Mouse (Mus musculus) intestine, embryonic 14.5 days (tissue): ENCODE data around the gene Rep15. TPM values are rescaled to one million over a fixed set of nuclear protein-coding genes. Genes with fewer than 3 reads are reported as not detected.
A peak's percentile ranks its signal among the peaks of the same experiment; 100 is the strongest.

Experiments
- ATAC-seq: fragments of 200-750 bp; cut with Nextera tagmentation; replicated peaks from 2 replicates; pipeline ENCODE4 v1.8.0; 2017; ENCODE audit warnings: low read depth, moderate number of reproducible peaks, moderate TSS enrichment, moderate library complexity; ENCODE audit not compliant: low FRiP score, low TSS enrichment
- DNase-seq: peaks from one replicate; pipeline ENCODE4 v3.0.0-alpha.2; 2018; ENCODE audit warnings: low spot score
- H3K27ac ChIP-seq: fragments of 300-500 bp; sonication (generic); 2 replicates; pipeline ENCODE4 v1.5.1; 2014; ENCODE audit warnings: low read depth, mild to moderate bottlenecking, control low read depth
- H3K27me3 ChIP-seq: fragments of 300-500 bp; sonication (generic); replicated peaks from 2 replicates; pipeline ENCODE4 v1.6.1; 2014; ENCODE audit warnings: low read length, control low read depth; ENCODE audit not compliant: control insufficient read depth, insufficient read depth
- H3K36me3 ChIP-seq: fragments of 300-500 bp; sonication (generic); 2 replicates; pipeline ENCODE4 v1.6.1; 2014; ENCODE audit warnings: low read length, control low read depth; ENCODE audit not compliant: control insufficient read depth, insufficient read depth
- H3K4me1 ChIP-seq: fragments of 300-500 bp; sonication (generic); replicated peaks from 2 replicates; pipeline ENCODE4 v1.6.1; 2014; ENCODE audit warnings: low read length, control low read depth, mixed read lengths; ENCODE audit not compliant: control insufficient read depth, insufficient read depth
- H3K4me2 ChIP-seq: fragments of 300-500 bp; sonication (generic); 2 replicates; pipeline ENCODE4 v1.6.1; 2014; ENCODE audit warnings: low read length
- H3K4me3 ChIP-seq: fragments of 300-500 bp; sonication (generic); 2 replicates; pipeline ENCODE4 v1.5.1; 2014; ENCODE audit warnings: low read depth, low read length, control low read depth, mixed read lengths
- H3K9ac ChIP-seq: fragments of 300-500 bp; sonication (generic); 2 replicates; pipeline ENCODE4 v1.6.1; 2014; ENCODE audit warnings: mild to moderate bottlenecking, low read length
- H3K9me3 ChIP-seq: fragments of 300-500 bp; sonication (generic); 2 replicates; pipeline ENCODE4 v1.6.1; 2016; ENCODE audit warnings: low read length, control low read depth; ENCODE audit not compliant: control insufficient read depth
- WGBS: fragments of 180-500 bp; shearing (Covaris S2); extraction: QIAGEN DNeasy Blood & Tissue Kit; methylation state at CpG from one replicate; pipeline ENCODE4 v1.1.7; 2014; 5-methylcytosine and 5-hydroxymethylcytosine counted together
- polyA plus RNA-seq: library from polyadenylated mRNA; unstranded; fragments of >200 nt; fragmentation: Nextera tagmentation; extraction: Ambion mirVana; gene quantifications from 2 replicates; pipeline ENCODE4 v1.2.1, GENCODE M21; 2014

The Rep15 gene
- polyA plus RNA-seq: 1.8 and 2.5 TPM in 2 replicates

- DNase-seq (no peak), ATAC-seq (no peak)
- no peak within 1 kb of the TSS for H3K4me3 ChIP-seq
- H3K36me3 ChIP-seq: peaks cover 38% of the 10 kb centered on the region
- WGBS: 50% methylated on average over 13 of the region's 13 CpGs
- H3K9ac ChIP-seq: no peak within 1 kb of the TSS
- no peaks in the 10 kb centered on the region for H3K27me3 ChIP-seq
- H3K4me1 ChIP-seq: no peaks in the 10 kb centered on the region
- H3K27ac ChIP-seq: no peak within 1 kb of the TSS
- no peak within 1 kb of the TSS for H3K4me2 ChIP-seq
- H3K9me3 ChIP-seq: no peaks in the 10 kb centered on the region
Measured at GRCm38 (mm10) chr6:147032303-147032925, at the start of gene Rep15. Gene Rep15, plus strand, starts transcription at chr6:147032584.

- Histone ChIP-seq H3K4me3 (no peak overlapping the region), H3K4me1 (peaks cover 12% of the 10 kb centered on the region; the same call in 1 of the 2 replicates), H3K36me3 (peaks cover 17% of the 10 kb centered on the region; the same call in 1 of the 2 replicates), H3K9ac (no peak overlapping the region), H3K4me2 (no peak overlapping the region), H3K27ac (no peak overlapping the region), H3K9me3 (no peaks in the 10 kb centered on the region), H3K27me3 (no peaks in the 10 kb centered on the region)
- 65% methylated on average over 3 of the region's 3 CpGs for WGBS
- no peak for ATAC-seq
- DNase-seq: no peak
Measured at GRCm38 (mm10) chr6:146984569-146984968, 47.8 kb upstream of the Rep15 start.

DNA sequence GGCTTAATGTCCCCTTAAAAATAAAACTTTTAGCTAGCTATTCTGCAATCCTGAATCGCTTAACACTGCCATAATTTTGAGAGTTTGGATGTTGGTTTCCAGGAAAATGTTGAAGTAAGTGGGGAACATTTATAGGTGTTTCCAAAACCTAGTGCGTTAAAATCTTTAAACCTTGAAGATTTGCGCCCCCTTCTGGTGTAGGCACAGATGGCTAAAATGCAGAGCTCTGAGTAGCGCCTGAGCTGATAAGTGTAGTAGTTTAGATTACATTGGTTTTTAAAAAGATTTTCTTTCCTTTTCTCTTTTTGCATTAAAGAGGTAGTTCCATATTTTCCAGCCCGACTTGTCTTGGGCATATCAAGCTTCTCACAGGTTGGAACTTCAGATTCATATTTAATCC is 38.1 kb upstream of the Rep15 start:
- DNase-seq: peak; percentile 69
- no peaks in the 10 kb centered on the region for H3K9me3 ChIP-seq

DNA sequence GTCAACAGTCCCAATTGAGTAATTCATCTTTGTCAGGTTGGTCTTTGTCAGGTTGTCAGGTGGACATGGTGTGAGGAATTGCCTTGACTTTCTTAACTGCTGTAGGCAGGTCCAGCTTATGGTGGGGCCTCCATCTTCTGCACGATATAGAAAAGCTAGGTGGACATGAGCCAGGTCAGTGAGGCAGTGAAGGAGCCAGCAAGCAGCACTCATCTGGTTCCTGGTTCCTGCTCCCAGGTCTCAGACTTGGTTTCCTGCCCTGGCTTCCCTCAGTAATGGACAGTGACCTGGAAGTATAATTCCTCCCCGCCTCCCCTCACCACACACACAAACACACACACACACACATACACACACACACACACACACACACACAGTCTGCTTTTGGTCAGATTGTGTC is 37.0 kb upstream of the Rep15 start:
- H3K36me3 ChIP-seq: peaks cover 35% of the 10 kb centered on the region

More for the DNA sequence above, 38.1 kb upstream of the Rep15 start:
- no peaks in the 10 kb centered on the region for H3K4me1 ChIP-seq
- 45% methylated on average over 5 of the region's 5 CpGs for WGBS
- peaks cover 29% of the 10 kb centered on the region; the same call in 1 of the 2 replicates for H3K36me3 ChIP-seq
- no peak overlapping the region for H3K9ac ChIP-seq
- H3K27ac ChIP-seq: no peak overlapping the region
- H3K27me3 ChIP-seq: no peaks in the 10 kb centered on the region
- H3K4me2 ChIP-seq: no peak overlapping the region
- no peak overlapping the region for H3K4me3 ChIP-seq
- no peak for ATAC-seq

GRCm38 (mm10) chr6:146995878-146996277 is 36.5 kb upstream of the Rep15 start:
- H3K4me3 ChIP-seq: no peak overlapping the region
- WGBS: 90% methylated on average over 6 of the region's 6 CpGs
- H3K4me1 ChIP-seq: no peaks in the 10 kb centered on the region
- peaks cover 36% of the 10 kb centered on the region for H3K36me3 ChIP-seq
- ATAC-seq: no peak
- no peak overlapping the region for H3K4me2 ChIP-seq
- no peak overlapping the region for H3K27ac ChIP-seq
- DNase-seq: no peak
- no peaks in the 10 kb centered on the region for H3K9me3 ChIP-seq
- no peaks in the 10 kb centered on the region for H3K27me3 ChIP-seq
- no peak overlapping the region for H3K9ac ChIP-seq

More for the DNA sequence above, 37.0 kb upstream of the Rep15 start:
- Histone ChIP-seq H3K4me2 (no peak overlapping the region), H3K9ac (no peak overlapping the region), H3K4me3 (no peak overlapping the region), H3K4me1 (no peaks in the 10 kb centered on the region), H3K9me3 (no peaks in the 10 kb centered on the region), H3K27me3 (no peaks in the 10 kb centered on the region), H3K27ac (no peak overlapping the region)
- no peak for ATAC-seq
- 91% methylated on average over 2 of the region's 2 CpGs for WGBS
- no peak for DNase-seq

DNA sequence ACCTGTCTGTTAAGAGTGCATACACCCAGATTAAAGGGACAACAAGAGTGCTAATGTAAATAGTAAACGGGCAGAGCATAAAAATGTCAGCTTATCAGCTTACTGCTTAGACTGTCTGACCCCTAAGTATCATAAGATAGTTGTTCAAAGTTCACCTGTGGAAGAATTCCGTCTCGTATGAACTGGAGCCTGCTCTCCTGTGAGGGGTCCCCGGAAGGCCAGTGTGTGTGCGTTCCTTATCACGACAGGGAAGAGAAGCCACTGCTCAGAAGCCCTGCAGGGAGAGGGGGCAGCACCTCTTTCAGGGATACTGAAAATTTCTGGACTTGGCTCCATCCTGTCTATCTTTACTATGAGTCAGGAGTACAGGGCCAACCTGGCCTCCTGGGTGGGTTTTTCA is 35.4 kb upstream of the Rep15 start:
- H3K27ac ChIP-seq: no peak overlapping the region
- H3K9me3 ChIP-seq: no peaks in the 10 kb centered on the region
- DNase-seq (no peak), ATAC-seq (no peak)
- no peak overlapping the region for H3K4me2 ChIP-seq
- no peaks in the 10 kb centered on the region for H3K27me3 ChIP-seq
- H3K4me3 ChIP-seq: no peak overlapping the region
- 61% methylated on average over 6 of the region's 6 CpGs for WGBS
- H3K4me1 ChIP-seq: no peaks in the 10 kb centered on the region
- H3K9ac ChIP-seq: no peak overlapping the region
- peaks cover 47% of the 10 kb centered on the region for H3K36me3 ChIP-seq

- no peaks in the 10 kb centered on the region for H3K4me1 ChIP-seq
- H3K9ac ChIP-seq: no peak overlapping the region
- H3K36me3 ChIP-seq: peaks cover 56% of the 10 kb centered on the region
- WGBS: 92% methylated on average over 4 of the region's 4 CpGs
- no peaks in the 10 kb centered on the region for H3K9me3 ChIP-seq
- no peaks in the 10 kb centered on the region for H3K27me3 ChIP-seq
- no peak overlapping the region for H3K4me2 ChIP-seq
- DNase-seq (no peak), ATAC-seq (no peak)
- no peak overlapping the region for H3K27ac ChIP-seq
- H3K4me3 ChIP-seq: no peak overlapping the region
Measured at GRCm38 (mm10) chr6:146998710-146999109, 33.7 kb upstream of the Rep15 start.

DNA sequence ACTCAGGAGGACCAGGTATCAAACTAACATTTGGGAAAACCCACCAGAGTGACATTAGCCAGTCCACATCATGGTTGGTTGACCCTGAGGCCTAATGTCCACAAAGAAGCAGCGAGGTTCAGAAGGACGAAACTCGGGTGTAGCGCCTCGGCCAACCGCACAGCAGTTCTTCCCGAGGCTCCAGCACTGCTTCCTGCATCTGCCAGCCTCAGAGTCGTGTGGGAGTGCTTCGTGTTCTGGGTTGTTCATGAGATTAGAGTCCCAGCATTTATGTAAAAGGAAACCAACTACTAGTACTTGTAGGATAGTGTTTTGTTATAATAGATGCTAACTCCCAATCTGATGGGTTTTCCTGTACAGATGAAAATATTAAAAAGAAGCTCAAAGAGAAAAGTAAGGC is 33.1 kb upstream of the Rep15 start:
- H3K4me3 ChIP-seq: no peak overlapping the region
- ATAC-seq (no peak), DNase-seq (no peak)
- H3K27me3 ChIP-seq: no peaks in the 10 kb centered on the region
- H3K4me1 ChIP-seq: no peaks in the 10 kb centered on the region
- WGBS: 84% methylated on average over 9 of the region's 9 CpGs
- H3K9me3 ChIP-seq: no peaks in the 10 kb centered on the region
- H3K36me3 ChIP-seq: peaks cover 56% of the 10 kb centered on the region
- no peak overlapping the region for H3K27ac ChIP-seq
- no peak overlapping the region for H3K4me2 ChIP-seq
- H3K9ac ChIP-seq: no peak overlapping the region

DNA sequence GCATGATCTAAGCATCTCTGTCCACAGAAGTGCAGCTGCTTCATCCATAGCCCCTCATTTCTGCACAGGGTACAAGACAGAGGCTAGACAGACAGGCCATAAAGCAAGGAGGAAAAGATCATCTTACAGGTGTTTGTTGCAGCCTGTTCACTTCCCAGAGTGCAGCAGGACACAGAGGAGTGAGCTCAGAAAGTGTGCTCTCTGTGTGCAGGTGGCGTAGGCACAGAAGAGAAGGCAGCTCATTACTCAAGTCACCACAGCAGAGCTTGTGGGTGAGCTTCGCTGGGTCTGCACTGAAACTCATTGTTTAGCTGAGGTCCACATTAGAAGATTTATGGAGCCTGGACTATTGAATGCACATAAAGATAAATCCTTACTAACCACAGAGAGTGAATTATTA is 32.6 kb upstream of the Rep15 start:
- WGBS: 53% methylated on average over 2 of the region's 2 CpGs
- no peaks in the 10 kb centered on the region for H3K9me3 ChIP-seq
- no peak overlapping the region for H3K27ac ChIP-seq
- no peak overlapping the region for H3K9ac ChIP-seq
- ATAC-seq (no peak), DNase-seq (no peak)
- H3K27me3 ChIP-seq: no peaks in the 10 kb centered on the region
- peaks cover 56% of the 10 kb centered on the region for H3K36me3 ChIP-seq
- no peaks in the 10 kb centered on the region for H3K4me1 ChIP-seq
- H3K4me3 ChIP-seq: no peak overlapping the region
- H3K4me2 ChIP-seq: no peak overlapping the region
